Mouse (Mus musculus) embryonic fibroblast, embryonic 13.5 days (primary cell): ENCODE results near the gene Fam241b. TPM values are rescaled to one million over a fixed set of nuclear protein-coding genes. Genes with fewer than 3 reads are reported as not detected.
"Not testable (repeated sequence)": the region's sequence is repeated elsewhere in the genome, so short reads cannot be mapped to it uniquely, and the experiment has no call there.

Experiments
- H3K27ac ChIP-seq: 2 replicates; pipeline ENCODE4 v1.5.1; 2012; ENCODE audit warnings: low read length, control low read depth, inconsistent platforms; ENCODE audit not compliant: insufficient read depth
- H3K4me1 ChIP-seq: 2 replicates; pipeline ENCODE4 v1.6.1; 2011; ENCODE audit warnings: low read length; ENCODE audit not compliant: control insufficient read depth, insufficient read depth
- H3K4me3 ChIP-seq: 2 replicates; pipeline ENCODE4 v1.5.1; 2011; ENCODE audit warnings: mild to moderate bottlenecking, control low read depth, low read length; ENCODE audit not compliant: insufficient read depth
- CTCF ChIP-seq: IDR thresholded peaks from 2 replicates; pipeline ENCODE4 v1.5.1; 2011; ENCODE audit warnings: mild to moderate bottlenecking, control low read depth, low read length, moderate library complexity, borderline replicate concordance; ENCODE audit not compliant: insufficient read depth
- POLR2A ChIP-seq: IDR thresholded peaks from 2 replicates; pipeline ENCODE4 v1.6.1; 2011; ENCODE audit warnings: low read depth, mild to moderate bottlenecking, control low read depth, low read length, moderate library complexity
- polyA plus RNA-seq: library from polyadenylated mRNA; stranded (reverse); fragments of >200 nt; gene quantifications from 2 replicates; pipeline ENCODE4 v1.2.4, GENCODE M21; 2011; ENCODE audit warnings: low read depth; ENCODE audit not compliant: missing spikeins, insufficient read length

Fam241b gene
- polyA plus RNA-seq, 1 experiment = 0.81 TPM

DNA sequence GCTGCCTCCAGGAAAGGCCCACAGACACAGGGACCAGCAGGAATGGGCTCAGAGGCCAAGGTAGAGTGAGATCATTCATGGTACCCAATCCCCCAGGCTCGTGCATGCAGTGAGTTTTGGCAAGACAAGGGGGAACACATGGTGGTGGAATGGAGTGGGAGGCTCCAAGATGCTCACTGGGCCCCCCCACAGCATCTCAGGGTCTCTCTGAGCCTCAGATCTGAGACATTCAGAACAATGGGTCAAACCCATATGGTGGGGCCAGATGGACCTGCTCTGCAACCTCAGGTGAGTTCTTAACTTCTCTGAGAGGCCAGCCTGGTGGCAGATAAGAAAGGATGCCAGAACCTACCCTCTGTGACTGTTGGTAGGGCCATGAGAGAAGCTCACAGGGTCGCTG is 57.7 kb downstream of the Fam241b start:
- no peak overlapping the region for H3K4me3 ChIP-seq
- TF ChIP-seq CTCF = no peak
- TF ChIP-seq POLR2A = no peak
- H3K4me1 ChIP-seq = no peaks in the 10 kb centered on the region
- H3K27ac ChIP-seq = no peak overlapping the region

DNA sequence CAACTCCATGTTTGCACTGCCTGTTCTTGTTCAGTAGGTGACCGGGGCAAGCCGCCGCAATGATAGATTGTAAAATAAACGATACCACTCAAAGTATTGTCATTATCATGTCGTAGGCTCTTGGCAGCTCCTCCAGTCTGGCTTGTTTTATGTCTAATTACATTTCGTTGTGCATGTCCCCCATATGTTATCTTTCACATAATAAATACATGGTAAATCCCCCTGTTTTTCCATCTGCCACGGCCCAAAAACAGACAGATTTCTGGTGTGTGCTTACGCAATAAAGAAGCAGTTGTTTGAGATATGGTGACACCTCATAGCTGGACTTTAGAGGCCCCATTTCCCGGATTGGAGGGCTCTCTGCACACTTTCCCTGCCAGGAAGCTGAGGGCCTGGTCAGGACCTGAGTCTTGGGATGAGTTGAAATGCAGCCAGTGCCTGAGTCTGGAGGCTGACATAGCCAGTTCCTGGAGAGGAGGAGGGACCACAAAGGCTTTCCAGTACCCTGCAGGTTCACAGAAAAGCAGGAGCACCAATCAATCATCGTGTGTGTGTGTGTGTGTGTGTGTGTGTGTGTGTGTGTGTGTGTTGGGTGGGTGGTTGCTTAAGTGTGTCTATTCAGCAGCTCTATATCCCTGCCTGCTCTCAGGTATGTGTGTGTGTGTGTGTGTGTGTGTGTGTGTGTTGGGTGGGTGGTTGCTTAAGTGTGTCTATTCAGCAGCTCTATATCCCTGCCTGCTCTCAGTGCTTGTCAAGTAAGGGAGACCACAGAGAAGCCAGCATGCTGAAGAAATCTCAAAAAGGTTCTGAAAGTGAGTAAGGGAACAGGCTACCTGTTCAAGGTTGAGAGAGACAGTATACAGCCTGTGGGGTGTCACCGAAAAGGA is 67.2 kb downstream of the Fam241b start:
- Histone ChIP-seq H3K27ac (no peak overlapping the region), H3K4me1 (no peaks in the 10 kb centered on the region), H3K4me3 (no peak overlapping the region)
- TF ChIP-seq CTCF (no peak), POLR2A (no peak)

DNA sequence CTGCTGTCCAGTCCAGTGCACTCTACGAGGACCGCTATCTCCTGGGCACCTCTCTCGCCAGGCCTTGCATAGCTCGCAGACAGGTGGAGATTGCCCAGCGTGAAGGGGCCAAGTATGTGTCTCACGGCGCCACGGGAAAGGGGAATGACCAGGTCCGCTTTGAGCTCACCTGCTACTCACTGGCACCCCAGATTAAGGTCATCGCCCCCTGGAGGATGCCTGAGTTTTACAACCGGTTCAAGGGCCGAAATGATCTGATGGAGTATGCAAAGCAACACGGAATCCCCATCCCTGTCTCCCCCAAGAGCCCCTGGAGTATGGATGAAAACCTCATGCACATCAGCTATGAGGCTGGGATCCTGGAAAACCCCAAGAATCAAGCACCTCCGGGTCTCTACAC is 72.4 kb downstream of the Fam241b start:
- not testable (repeated sequence) for H3K4me3 ChIP-seq, H3K27ac ChIP-seq, H3K4me1 ChIP-seq

DNA sequence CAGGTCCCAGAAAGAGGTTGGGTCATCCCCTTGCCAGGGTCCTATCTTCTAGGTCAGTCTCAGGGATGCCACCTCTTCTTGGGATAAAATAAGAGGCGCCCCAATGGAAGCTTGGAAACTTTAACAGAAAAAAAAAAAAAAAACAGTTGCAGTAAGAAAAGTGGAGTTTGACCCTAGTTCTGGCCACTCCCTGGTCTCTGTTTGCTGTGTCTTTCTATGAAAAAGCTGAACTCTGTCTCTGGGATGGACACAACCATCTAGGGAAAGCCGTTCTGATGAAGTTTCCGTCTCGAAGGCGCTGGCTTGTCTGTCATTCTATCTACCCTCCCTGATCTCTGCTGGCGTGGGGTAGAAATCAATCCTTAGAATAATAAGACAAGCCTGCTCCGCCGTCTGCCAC is 73.1 kb downstream of the Fam241b start:
- TF ChIP-seq POLR2A (no peak), CTCF (no peak)
- Histone ChIP-seq H3K4me3 (no peak overlapping the region), H3K4me1 (no peaks in the 10 kb centered on the region), H3K27ac (no peak overlapping the region)

DNA sequence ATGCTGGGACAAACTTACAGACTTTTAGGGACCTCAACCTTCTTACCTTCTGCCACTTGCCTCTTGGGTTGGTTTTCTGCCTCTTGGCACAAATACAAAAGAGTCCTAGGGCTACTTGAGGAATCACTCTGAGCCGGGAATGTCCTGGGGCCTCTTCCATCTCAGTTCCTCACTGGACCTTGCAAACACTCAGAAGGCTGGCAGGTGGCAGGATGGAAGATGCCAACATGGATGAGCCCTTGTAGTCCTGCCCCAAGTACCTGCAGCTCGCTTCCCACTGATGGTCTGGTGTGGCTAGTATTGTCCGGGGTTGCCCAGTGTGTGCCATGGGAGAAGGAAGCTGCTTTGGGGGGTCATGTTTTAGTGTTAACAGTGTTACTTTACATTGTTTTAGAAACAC is 73.8 kb downstream of the Fam241b start:
- H3K4me1 ChIP-seq = no peaks in the 10 kb centered on the region
- H3K4me3 ChIP-seq = no peak overlapping the region
- TF ChIP-seq POLR2A (no peak), CTCF (no peak)
- H3K27ac ChIP-seq = no peak overlapping the region

DNA sequence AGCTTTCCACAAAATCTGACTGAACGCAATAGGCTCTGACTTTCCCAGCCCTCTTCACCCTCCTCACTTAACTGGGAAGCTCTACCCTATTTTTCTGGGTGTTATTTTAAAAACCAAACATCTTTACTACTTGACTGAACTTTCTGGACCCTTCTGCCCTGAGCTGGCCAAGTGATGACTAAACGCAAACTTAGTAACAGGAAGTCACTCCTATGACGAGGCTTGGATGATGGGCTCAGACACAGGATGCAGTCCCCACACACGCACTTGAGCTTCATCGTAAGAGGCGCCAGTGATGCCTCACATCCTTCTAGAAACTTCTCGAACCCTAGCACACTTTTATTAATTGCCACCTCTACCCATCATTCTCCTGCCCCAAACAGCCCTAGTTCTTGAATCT is 74.3 kb downstream of the Fam241b start:
- Histone ChIP-seq H3K4me1 (no peaks in the 10 kb centered on the region), H3K27ac (no peak overlapping the region), H3K4me3 (no peak overlapping the region)
- TF ChIP-seq POLR2A (no peak), CTCF (no peak)

DNA sequence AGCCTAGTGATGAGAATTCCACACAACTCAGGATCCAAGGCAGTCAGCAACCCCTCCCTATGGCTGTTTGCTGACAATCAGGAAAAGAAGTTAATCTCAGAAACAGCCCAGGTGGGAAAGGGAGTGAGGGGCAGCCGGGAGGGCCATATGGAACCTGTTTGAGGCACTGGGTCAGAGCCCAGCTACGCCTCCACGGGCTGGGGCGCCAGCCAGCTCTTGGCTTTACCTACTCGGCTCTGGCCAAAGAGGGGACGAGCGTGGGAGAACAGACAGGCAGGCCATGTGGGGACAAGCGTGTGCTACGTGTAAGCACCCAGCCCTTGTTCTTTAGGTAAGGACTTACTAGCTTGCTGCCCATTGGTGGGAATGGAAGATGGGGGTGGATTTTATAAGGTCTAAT is 75.2 kb downstream of the Fam241b start:
- H3K4me3 ChIP-seq = no peak overlapping the region
- no peak overlapping the region for H3K27ac ChIP-seq
- H3K4me1 ChIP-seq = no peaks in the 10 kb centered on the region
- TF ChIP-seq POLR2A = no peak
- TF ChIP-seq CTCF = no peak

DNA sequence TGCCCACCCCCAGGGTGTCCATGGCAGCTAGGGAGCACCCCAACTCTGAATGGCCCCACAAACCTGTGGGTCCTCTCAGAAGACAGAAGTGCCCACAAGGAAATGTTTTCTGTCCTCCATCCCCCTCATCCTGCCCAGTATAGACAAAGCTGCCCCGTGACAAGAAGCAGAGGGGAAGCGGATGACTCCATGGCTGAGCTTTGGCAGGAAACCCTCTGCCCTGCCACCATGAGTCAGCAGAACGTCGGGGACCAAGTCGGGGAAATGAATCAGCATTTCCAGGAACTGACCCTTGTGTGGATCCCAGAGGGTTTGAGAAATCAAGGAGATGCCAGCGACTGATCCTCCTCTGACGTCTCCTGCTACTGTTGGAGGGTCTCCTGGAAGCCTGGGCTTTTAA is 77.5 kb downstream of the Fam241b start:
- Histone ChIP-seq H3K4me1 (no peaks in the 10 kb centered on the region), H3K27ac (no peak overlapping the region), H3K4me3 (no peak overlapping the region)
- TF ChIP-seq POLR2A (no peak), CTCF (no peak)

DNA sequence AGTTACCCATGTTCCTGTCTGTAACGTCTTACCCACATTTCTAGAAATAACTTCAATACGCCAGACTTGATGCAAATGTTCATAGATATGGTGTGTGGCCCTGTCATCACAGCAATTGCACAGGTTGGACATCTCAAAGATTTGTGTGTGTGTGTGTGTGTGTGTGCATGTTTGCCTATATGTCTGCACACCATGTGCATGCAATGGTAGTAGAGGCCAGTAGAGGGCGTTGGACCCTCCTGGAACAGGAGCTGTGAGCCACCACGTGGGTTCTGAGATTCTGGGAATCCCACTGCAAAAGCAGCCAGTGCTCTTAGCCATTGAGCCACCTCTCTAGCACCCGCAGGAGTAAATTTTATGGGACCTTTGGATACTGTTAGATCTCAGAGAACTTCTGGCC is 80.9 kb downstream of the Fam241b start:
- no peak overlapping the region for H3K4me3 ChIP-seq
- TF ChIP-seq CTCF (no peak), POLR2A (no peak)
- no peak overlapping the region for H3K27ac ChIP-seq
- H3K4me1 ChIP-seq = no peaks in the 10 kb centered on the region

DNA sequence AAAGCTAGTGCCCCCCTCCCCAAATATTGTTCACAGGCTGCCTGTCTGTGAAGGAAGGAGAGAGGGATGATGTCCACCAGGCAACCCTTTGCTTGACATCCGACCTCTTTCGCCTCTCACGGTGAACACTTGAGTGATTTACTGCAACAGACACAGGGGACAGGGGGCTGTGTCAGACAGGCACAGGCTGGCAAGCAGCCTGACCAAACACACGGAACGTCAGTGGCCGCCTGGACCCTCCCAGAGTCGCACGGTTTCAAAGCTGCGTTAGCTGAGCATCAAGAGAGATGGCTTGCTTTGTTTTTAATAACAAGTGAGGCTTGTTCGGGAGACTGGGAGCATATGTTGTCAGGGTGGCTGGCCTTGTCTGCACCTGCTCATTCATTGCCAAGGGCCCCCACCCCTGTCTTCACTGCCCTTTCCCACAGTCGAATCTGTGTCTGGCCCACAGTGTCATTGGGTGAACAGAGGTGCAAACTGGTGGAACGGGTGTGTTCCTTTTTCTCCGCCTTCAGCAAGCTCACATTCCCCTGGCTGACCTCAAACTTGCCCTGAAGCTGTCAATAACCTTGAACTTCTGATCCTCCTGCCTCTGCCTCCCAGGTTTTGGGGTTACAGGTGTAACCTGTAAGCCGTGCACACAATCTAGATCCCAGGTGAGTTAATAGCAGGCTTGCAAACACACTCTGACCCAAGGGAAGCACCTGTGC is 82.6 kb downstream of the Fam241b start:
- TF ChIP-seq POLR2A (no peak), CTCF (no peak)
- H3K4me3 ChIP-seq = no peak overlapping the region
- no peak overlapping the region for H3K27ac ChIP-seq
- no peaks in the 10 kb centered on the region for H3K4me1 ChIP-seq
